Mouse (Mus musculus) bone marrow, adult 2 months (tissue): ENCODE measurements around the gene Angel1.

Experiments
- CTCF ChIP-seq: fragments of 200-500 bp; IDR thresholded peaks from 2 replicates; pipeline ENCODE4 v1.5.1; 2011; ENCODE audit warnings: low read length, control low read depth; ENCODE audit not compliant: control insufficient read depth, insufficient read depth
- POLR2A ChIP-seq: fragments of 200-500 bp; IDR thresholded peaks from 2 replicates; pipeline ENCODE4 v1.6.1; 2011; ENCODE audit warnings: low read depth, mild to moderate bottlenecking, control low read depth, low read length, borderline replicate concordance; ENCODE audit not compliant: control insufficient read depth

GRCm38 (mm10) chr12:86665656-86666055 is 60.6 kb downstream of the Angel1 start:
- TF ChIP-seq CTCF (no peak), POLR2A (no peak)
